Mouse (Mus musculus): ENCODE results near the gene Six5.

Six5 gene

DNA sequence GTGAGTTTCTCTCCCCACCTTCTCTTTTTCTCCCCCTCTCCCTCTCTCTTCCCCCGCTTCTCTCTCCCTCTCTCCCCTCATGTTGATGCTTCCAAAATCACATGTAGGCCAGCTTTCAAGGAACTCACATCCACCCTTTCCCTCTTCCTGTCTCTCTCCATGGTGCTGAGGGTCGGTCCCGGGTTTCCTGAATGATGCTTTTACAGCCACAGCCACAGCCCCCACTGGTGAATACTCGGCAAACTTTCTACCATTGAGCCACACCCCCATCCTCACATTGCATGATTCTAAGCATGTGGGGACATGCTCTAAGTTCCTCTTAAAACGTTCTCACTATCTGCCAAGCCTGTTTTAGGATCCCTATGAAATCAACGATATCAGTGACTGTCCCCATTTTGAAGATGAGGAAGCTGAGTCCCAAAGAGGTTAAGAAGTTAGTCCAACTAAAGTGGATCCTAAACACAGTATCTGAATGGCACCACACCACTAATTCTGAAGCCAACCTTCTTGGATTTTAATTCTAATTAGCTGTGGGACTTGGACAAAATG is 53.2 kb downstream of the Six5 start:
- ATAC-seq (ENCODE audit: low TSS enrichment): no peak
